18 mouse cellular contexts compared by ENCODE assay signal in genomic region chr3:30889014-30889413, GRCm38 (mm10).
"Had no signal": no experiment of that assay in that cellular context is flagged by ENCODE, and none has a peak within 500 bp of the region (broad histone marks: within the 10 kb centered on the region; RNA-seq: fewer than 3 reads in every experiment).

No protein-coding gene starts in this region.

- H3K4me1 ChIP-seq: kidney, embryonic 15.5 days; liver, embryonic 13.5 days; midbrain, embryonic 15.5 days; neural tube, embryonic 12.5 days; neural tube, embryonic 15.5 days; stomach, embryonic 15.5 days had no signal

- H3K9ac ChIP-seq: kidney, embryonic 15.5 days; liver, embryonic 13.5 days; midbrain, embryonic 12.5 days; midbrain, embryonic 15.5 days; neural tube, embryonic 12.5 days; neural tube, embryonic 15.5 days; stomach, embryonic 15.5 days had no signal

- DNase-seq: kidney, postnatal 10 days; kidney, postnatal 36 days; layer of hippocampus, postnatal 36 days; liver, embryonic 13.5 days; lung, adult 2 months; lung, postnatal 14 days; lung, postnatal 4 days; right cerebral cortex, adult 18-20 months; right cerebral cortex, postnatal 14 days; right cerebral cortex, postnatal 4 days; thymus, postnatal 25 days had no signal

- H3K27ac ChIP-seq: kidney, embryonic 15.5 days; left cerebral cortex, adult 2 months; liver, embryonic 13.5 days; midbrain, embryonic 12.5 days; midbrain, embryonic 15.5 days; neural tube, embryonic 12.5 days; neural tube, embryonic 15.5 days; stomach, embryonic 15.5 days had no signal

- H3K36me3 ChIP-seq: liver, embryonic 13.5 days; midbrain, embryonic 12.5 days; midbrain, embryonic 15.5 days; neural tube, embryonic 15.5 days; stomach, embryonic 15.5 days had no signal

- H3K9me3 ChIP-seq: kidney, embryonic 15.5 days; liver, embryonic 13.5 days; midbrain, embryonic 12.5 days; midbrain, embryonic 15.5 days; neural tube, embryonic 12.5 days; neural tube, embryonic 15.5 days; stomach, embryonic 15.5 days had no signal

- H3K4me3 ChIP-seq: kidney, embryonic 15.5 days; left cerebral cortex, adult 2 months; liver, embryonic 13.5 days; midbrain, embryonic 12.5 days; midbrain, embryonic 15.5 days; neural tube, embryonic 12.5 days; neural tube, embryonic 15.5 days; stomach, embryonic 15.5 days had no signal
